Mouse (Mus musculus) right cerebral cortex, postnatal 25 days (tissue): ENCODE data around the gene Cxcl10.

Source experiments
- DNase-seq: peaks from one replicate; pipeline ENCODE4 v3.0.0; 2022

Gene Cxcl10

GRCm38 (mm10) chr5:92313776-92314175, 34.9 kb downstream of the Cxcl10 start:
- DNase-seq: no peak

GRCm38 (mm10) chr5:92312046-92312715, 36.5 kb downstream of the Cxcl10 start:
- peak; percentile 59 for DNase-seq

- peak; percentile 94 for DNase-seq
Measured at GRCm38 (mm10) chr5:92309681-92310511, 38.8 kb downstream of the Cxcl10 start, which contains the start of gene Sdad1. Gene Sdad1 (minus strand): TSS chr5:92310479.

- no peak for DNase-seq
Measured at GRCm38 (mm10) chr5:92304291-92304690, 44.4 kb downstream of the Cxcl10 start.

GRCm38 (mm10) chr5:92302149-92302840, 46.4 kb downstream of the Cxcl10 start:
- DNase-seq: no peak
